Comparison of ENCODE assay signal across 8 mouse cellular contexts in the genomic region with DNA sequence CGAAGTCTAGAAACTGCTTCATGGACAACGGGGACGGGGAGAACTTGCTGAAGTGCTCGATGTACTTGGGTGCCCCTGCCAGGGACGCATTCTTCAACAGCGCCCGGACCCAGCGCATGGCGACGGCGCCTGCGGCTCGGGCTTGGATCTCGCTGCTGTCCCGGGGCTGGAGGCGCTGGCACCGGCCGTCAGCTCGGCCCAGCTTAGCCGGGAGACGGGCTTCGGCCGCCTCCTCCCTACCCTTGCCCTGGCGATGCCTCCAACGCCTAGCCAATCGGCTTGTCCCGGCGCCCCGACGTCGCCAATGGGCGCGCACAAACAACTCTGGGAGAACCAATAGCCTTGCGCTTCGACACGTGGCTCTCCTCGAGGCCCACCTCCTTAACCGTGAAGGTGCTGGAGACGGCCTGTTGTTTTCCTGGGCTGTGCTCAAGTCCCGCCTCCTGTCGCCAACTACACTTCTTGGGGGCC. TPM values are rescaled to one million over a fixed set of nuclear protein-coding genes. Genes with fewer than 3 reads are reported as not detected.
DNase-seq lines count a peak whose midpoint lies in the region; ATAC-seq and TF ChIP-seq lines count a peak whose summit lies in the region.

TSS of gene Pdk2 (minus strand) at position 216 of the 471 bp plus-strand sequence.

- peak within 1 kb of the TSS; percentile 80 for H3K4me3 ChIP-seq in cerebellum, adult 2 months (replicated peaks; ENCODE audit: insufficient read depth, low read depth, low read length)
- H3K4me3 ChIP-seq in forebrain, embryonic 16.5 days (replicated peaks; ENCODE audit: low read length): peak within 1 kb of the TSS; percentile 89
- H3K4me3 ChIP-seq in liver, postnatal 0 days (ENCODE audit: low read depth, low read length): peak within 1 kb of the TSS; percentile 70
- peak within 1 kb of the TSS; percentile 84 for H3K4me3 ChIP-seq in neural tube, embryonic 13.5 days

- TF ChIP-seq EP300 in liver, postnatal 0 days (IDR thresholded peaks at IDR 0.05; ENCODE audit: low read depth): peak; percentile 50; the same call in 1 of the 2 replicates

- TF ChIP-seq POLR2A in cerebellum, adult 2 months (IDR thresholded peaks at IDR 0.05; ENCODE audit: borderline replicate concordance, insufficient read depth, low read length): peak; percentile 81

- peak within 1 kb of the TSS; percentile 65 for H3K9ac ChIP-seq in forebrain, embryonic 16.5 days (replicated peaks; ENCODE audit: low read depth, low read length)
- H3K9ac ChIP-seq in liver, postnatal 0 days (replicated peaks): peak within 1 kb of the TSS; percentile 78
- peak within 1 kb of the TSS; percentile 79 for H3K9ac ChIP-seq in neural tube, embryonic 13.5 days

- under 1% methylated on average over 41 of the region's 41 CpGs for WGBS in cerebellum, adult 2 months
- under 1% methylated on average over 41 of the region's 41 CpGs for WGBS in forebrain, embryonic 16.5 days
- WGBS in liver, postnatal 0 days (ENCODE audit: insufficient replicate concordance): under 1% methylated on average over 41 of the region's 41 CpGs
- under 1% methylated on average over 41 of the region's 41 CpGs for WGBS in neural tube, embryonic 13.5 days

- no peaks in the 10 kb centered on the region for H3K27me3 ChIP-seq in cerebellum, adult 2 months (ENCODE audit: control insufficient read depth, insufficient read depth, low read length)
- H3K27me3 ChIP-seq in forebrain, embryonic 16.5 days (replicated peaks; ENCODE audit: control insufficient read depth, insufficient read depth, low read length): no peaks in the 10 kb centered on the region
- no peaks in the 10 kb centered on the region for H3K27me3 ChIP-seq in liver, postnatal 0 days (ENCODE audit: insufficient read depth, low read length)
- H3K27me3 ChIP-seq in neural tube, embryonic 13.5 days: no peaks in the 10 kb centered on the region

- intact Hi-C loops in heart, postnatal 25 days (cut with DNase I): no loop called here

- H3K4me2 ChIP-seq in forebrain, embryonic 16.5 days (ENCODE audit: low read length): peak within 1 kb of the TSS; percentile 92
- H3K4me2 ChIP-seq in liver, postnatal 0 days (ENCODE audit: low read depth, low read length): peak within 1 kb of the TSS; percentile 97
- peak within 1 kb of the TSS; percentile 72 for H3K4me2 ChIP-seq in neural tube, embryonic 13.5 days

- no peaks in the 10 kb centered on the region for H3K9me3 ChIP-seq in forebrain, embryonic 16.5 days (ENCODE audit: control insufficient read depth, low read length)
- no peaks in the 10 kb centered on the region for H3K9me3 ChIP-seq in liver, postnatal 0 days (ENCODE audit: low read length)
- H3K9me3 ChIP-seq in neural tube, embryonic 13.5 days: no peaks in the 10 kb centered on the region

- H3K4me1 ChIP-seq in cerebellum, adult 2 months (ENCODE audit: control insufficient read depth, insufficient read depth, low read length): peaks cover 32% of the 10 kb centered on the region
- peaks cover 22% of the 10 kb centered on the region for H3K4me1 ChIP-seq in forebrain, embryonic 16.5 days (replicated peaks; ENCODE audit: control insufficient read depth, insufficient read depth, low read length)
- peaks cover 21% of the 10 kb centered on the region for H3K4me1 ChIP-seq in liver, postnatal 0 days (ENCODE audit: insufficient read depth)
- peaks cover 29% of the 10 kb centered on the region for H3K4me1 ChIP-seq in neural tube, embryonic 13.5 days (replicated peaks)

- peak within 1 kb of the TSS; percentile 100 for H3K27ac ChIP-seq in cerebellum, adult 2 months (ENCODE audit: insufficient read depth, low read length)
- peak within 1 kb of the TSS; percentile 71 for H3K27ac ChIP-seq in forebrain, embryonic 16.5 days (ENCODE audit: low read length)
- peak within 1 kb of the TSS; percentile 84 for H3K27ac ChIP-seq in liver, postnatal 0 days (ENCODE audit: low read depth)
- H3K27ac ChIP-seq in neural tube, embryonic 13.5 days (replicated peaks): peak within 1 kb of the TSS; percentile 52

- peak; percentile 98 for ATAC-seq in forebrain, embryonic 16.5 days
- peak; percentile 98 for ATAC-seq in liver, postnatal 0 days
- peak; percentile 98 for ATAC-seq in neural tube, embryonic 13.5 days (ENCODE audit: low read depth)

- TF ChIP-seq CTCF in cerebellum, adult 2 months (IDR thresholded peaks at IDR 0.05; ENCODE audit: borderline replicate concordance, insufficient read depth, low read depth, low read length): no peak
- TF ChIP-seq CTCF in liver, postnatal 0 days (IDR thresholded peaks at IDR 0.05; ENCODE audit: low read depth): no peak

- DNase-seq in MEL-GATA-1-ER (ENCODE audit: extremely low read depth, low read depth): peak; percentile 95
- DNase-seq in cerebellum, adult 2 months: peak; percentile 97 to 99
- DNase-seq in heart, postnatal 25 days (ENCODE audit: low spot score): peak; percentile 96
- DNase-seq in layer of hippocampus, adult 11-12 months (ENCODE audit: low spot score): peak; percentile 97
- DNase-seq in liver, postnatal 0 days: peak; percentile 94
- DNase-seq in telencephalon, adult 2 months (ENCODE audit: low read depth, low spot score): peak; percentile 97

- H3K36me3 ChIP-seq in forebrain, embryonic 16.5 days (ENCODE audit: control insufficient read depth, insufficient read depth): no peaks in the 10 kb centered on the region
- peaks cover 2% of the 10 kb centered on the region; the same call in 1 of the 2 replicates for H3K36me3 ChIP-seq in liver, postnatal 0 days (replicated peaks; ENCODE audit: insufficient read depth, low read length)
- 0 out of 2 replicates have a peak, but pooled peaks cover under 1% of the 10 kb centered on the region for H3K36me3 ChIP-seq in neural tube, embryonic 13.5 days

RNA-seq across cellular contexts. Expression of gene Pdk2, which starts in this region (rescaled TPM):
- polyA plus RNA-seq in cerebellum, adult 2 months (2012; rRNA removed): 219 and 247 TPM in 2 replicates
- polyA plus RNA-seq in forebrain, embryonic 16.5 days (2015; fragmentation: Nextera tagmentation; extraction: Ambion mirVana): 27.6 and 29.2 TPM in 2 replicates
- total RNA-seq in heart, postnatal 25 days (2021): 100 to 1,000 TPM; 377 to 397 TPM
- polyA plus RNA-seq in liver, postnatal 0 days (2015; fragmentation: Nextera tagmentation; extraction: Ambion mirVana): 16.2 and 17.3 TPM in 2 replicates
- 26.2 and 27.6 TPM in 2 replicates for polyA plus RNA-seq in neural tube, embryonic 13.5 days (2015; fragmentation: Nextera tagmentation; extraction: Ambion mirVana)

Comparison
In these comparisons a context has a peak if more than half of its experiments do, and no peak if none do; other contexts are left out.
1. Peak in every context shown above with its lines: DNase-seq, ATAC-seq, H3K4me3 ChIP-seq and H3K27ac ChIP-seq.